Mouse (Mus musculus): ENCODE data around the gene Inha.

Gene Inha

GRCm38 (mm10) chr1:75479635-75479989 is 27.3 kb upstream of the Inha start:
- no peak for TF ChIP-seq GATA4 (IDR thresholded peaks at IDR 0.05; ENCODE audit: insufficient replicate concordance, low read length)

- TF ChIP-seq GATA4 (IDR thresholded peaks at IDR 0.05; ENCODE audit: insufficient replicate concordance, low read length): no peak
Measured at GRCm38 (mm10) chr1:75480036-75480435, 26.8 kb upstream of the Inha start.

GRCm38 (mm10) chr1:75480735-75481134 is 26.1 kb upstream of the Inha start:
- no peak for TF ChIP-seq GATA4 (IDR thresholded peaks at IDR 0.05; ENCODE audit: insufficient replicate concordance, low read length)

- no peak for TF ChIP-seq GATA4 (IDR thresholded peaks at IDR 0.05; ENCODE audit: insufficient replicate concordance, low read length)
Measured at GRCm38 (mm10) chr1:75486561-75486960, 20.3 kb upstream of the Inha start.

- TF ChIP-seq GATA4 (IDR thresholded peaks at IDR 0.05; ENCODE audit: insufficient replicate concordance, low read length): no peak
Measured at GRCm38 (mm10) chr1:75487040-75487404, 19.9 kb upstream of the Inha start.

GRCm38 (mm10) chr1:75487405-75488161 is 19.3 kb upstream of the Inha start:
- TF ChIP-seq GATA4 (IDR thresholded peaks at IDR 0.05; ENCODE audit: insufficient replicate concordance, low read length): no peak

GRCm38 (mm10) chr1:75490785-75491551 is 15.9 kb upstream of the Inha start:
- no peak for TF ChIP-seq GATA4 (IDR thresholded peaks at IDR 0.05; ENCODE audit: insufficient replicate concordance, low read length)

GRCm38 (mm10) chr1:75492579-75493170 is 14.2 kb upstream of the Inha start:
- TF ChIP-seq GATA4 (IDR thresholded peaks at IDR 0.05; ENCODE audit: insufficient replicate concordance, low read length): no peak

- no peak for TF ChIP-seq GATA4 (IDR thresholded peaks at IDR 0.05; ENCODE audit: insufficient replicate concordance, low read length)
Measured at GRCm38 (mm10) chr1:75494878-75495548, 11.9 kb upstream of the Inha start.

- TF ChIP-seq GATA4 (IDR thresholded peaks at IDR 0.05; ENCODE audit: insufficient replicate concordance, low read length): no peak
Measured at GRCm38 (mm10) chr1:75498897-75499296, 8.0 kb upstream of the Inha start.

GRCm38 (mm10) chr1:75499441-75499840 is 7.4 kb upstream of the Inha start:
- TF ChIP-seq GATA4 (IDR thresholded peaks at IDR 0.05; ENCODE audit: insufficient replicate concordance, low read length): no peak

GRCm38 (mm10) chr1:75501905-75502304 is 5.0 kb upstream of the Inha start:
- no peak for TF ChIP-seq GATA4 (IDR thresholded peaks at IDR 0.05; ENCODE audit: insufficient replicate concordance, low read length)

- no peak for TF ChIP-seq GATA4 (IDR thresholded peaks at IDR 0.05; ENCODE audit: insufficient replicate concordance, low read length)
Measured at GRCm38 (mm10) chr1:75502945-75503650, 3.8 kb upstream of the Inha start.

GRCm38 (mm10) chr1:75503651-75503980 is 3.3 kb upstream of the Inha start:
- no peak for TF ChIP-seq GATA4 (IDR thresholded peaks at IDR 0.05; ENCODE audit: insufficient replicate concordance, low read length)

Data from liver, adult (tissue).